In genomic region chr2:151998505-151998899, GRCm38 (mm10) we compare ENCODE assay signal across 17 mouse cellular contexts. TPM values are rescaled to one million over a fixed set of nuclear protein-coding genes. Genes with fewer than 3 reads are reported as not detected.
DNase-seq lines count a peak whose midpoint lies in the region; ATAC-seq lines count a peak whose summit lies in the region.
"Had no signal": no experiment of that assay in that cellular context is flagged by ENCODE, and none has a peak within 500 bp of the region (broad histone marks: within the 10 kb centered on the region; RNA-seq: fewer than 3 reads in every experiment).

No protein-coding gene starts in this region.

- peaks cover 34% of the 10 kb centered on the region for H3K4me1 ChIP-seq in kidney, embryonic 16.5 days (ENCODE audit: insufficient read depth, low read length)
- H3K4me1 ChIP-seq in hindbrain, embryonic 10.5 days (replicated peaks): peaks cover 47% of the 10 kb centered on the region

- 76% methylated on average over 9 of the region's 9 CpGs for WGBS in kidney, embryonic 16.5 days
- 71% methylated on average over 9 of the region's 9 CpGs for WGBS in hindbrain, embryonic 10.5 days

- no peak overlapping the region for H3K4me2 ChIP-seq in kidney, embryonic 16.5 days (replicated peaks; ENCODE audit: low read depth, low read length)
- H3K4me2 ChIP-seq: forebrain, embryonic 13.5 days; heart, embryonic 11.5 days; midbrain, embryonic 13.5 days had no signal

- DNase-seq in adrenal gland, adult (ENCODE audit: inconsistent age in 2 of 2, low spot score in 1 of 2): peak; percentile 57 to 89
- DNase-seq in adrenal gland, adult 18-20 months (ENCODE audit: low spot score in 2 of 2): no peak
- DNase-seq in kidney, adult 9 months: peak; percentile 66
- peak; percentile 23 for DNase-seq in ZHBTc4 (ENCODE audit: low read depth, low spot score)
- peak; percentile 54 to 70 for DNase-seq in kidney, postnatal 36 days
- DNase-seq in hindbrain, embryonic 10.5 days (ENCODE audit: low spot score): no peak
- no peak for DNase-seq in cerebellum, adult 18-20 months
- DNase-seq: cerebellum, adult 11 months; cerebellum, postnatal 36 days; right cerebral cortex, postnatal 25 days; thymus, postnatal 14 days had no signal

- no peak overlapping the region for H3K4me3 ChIP-seq in kidney, embryonic 16.5 days (ENCODE audit: low read length)
- H3K4me3 ChIP-seq in hindbrain, embryonic 10.5 days: no peak overlapping the region
- H3K4me3 ChIP-seq: forebrain, embryonic 13.5 days; midbrain, embryonic 13.5 days had no signal

- no peak overlapping the region for H3K27ac ChIP-seq in kidney, embryonic 16.5 days (ENCODE audit: low read length)
- H3K27ac ChIP-seq in hindbrain, embryonic 10.5 days: no peak overlapping the region
- H3K27ac ChIP-seq: forebrain, embryonic 13.5 days; midbrain, embryonic 13.5 days; stomach, postnatal 0 days had no signal

- peaks cover 28% of the 10 kb centered on the region for H3K27me3 ChIP-seq in kidney, embryonic 16.5 days (ENCODE audit: insufficient read depth, low read length)
- peaks cover 90% of the 10 kb centered on the region for H3K27me3 ChIP-seq in hindbrain, embryonic 10.5 days (ENCODE audit: insufficient read depth, poor library complexity, severe bottlenecking)

- no peak overlapping the region for H3K9ac ChIP-seq in kidney, embryonic 16.5 days (replicated peaks; ENCODE audit: low read length)
- H3K9ac ChIP-seq: forebrain, embryonic 13.5 days; midbrain, embryonic 13.5 days had no signal

- no peaks in the 10 kb centered on the region for H3K9me3 ChIP-seq in kidney, embryonic 16.5 days (ENCODE audit: low read length)
- no peaks in the 10 kb centered on the region for H3K9me3 ChIP-seq in hindbrain, embryonic 10.5 days
- H3K9me3 ChIP-seq: forebrain, embryonic 13.5 days; midbrain, embryonic 13.5 days had no signal

- no peak for ATAC-seq in kidney, embryonic 16.5 days (ENCODE audit: low FRiP score, low TSS enrichment)
- ATAC-seq: CD4-positive, CD25-positive, alpha-beta regulatory T cell, adult 4 months; forebrain, embryonic 13.5 days; midbrain, embryonic 13.5 days had no signal

- H3K36me3 ChIP-seq in kidney, embryonic 16.5 days (ENCODE audit: insufficient read depth, low read length): no peaks in the 10 kb centered on the region
- no peaks in the 10 kb centered on the region for H3K36me3 ChIP-seq in hindbrain, embryonic 10.5 days
- H3K36me3 ChIP-seq: midbrain, embryonic 13.5 days had no signal

RNA-seq across cellular contexts. Expression of gene Slc52a3, which starts 2.2 kb away (rescaled TPM):
- total RNA-seq in adrenal gland, adult 18-20 months (2021): 1 to 10 TPM; 3.9 to 5.6 TPM
- 25.2 and 28.2 TPM in 2 replicates for polyA plus RNA-seq in kidney, embryonic 16.5 days (2015; fragmentation: Nextera tagmentation; extraction: Ambion mirVana)
- polyA plus RNA-seq in hindbrain, embryonic 10.5 days (2016; fragmentation: Nextera tagmentation; extraction: Ambion mirVana): 0.90 and 1.3 TPM in 2 replicates

RNA-seq across cellular contexts. Expression of gene Fam110a, which starts 18.5 kb away (rescaled TPM):
- total RNA-seq in adrenal gland, adult 18-20 months (2021): 10 to 100 TPM in 1 of 2 experiments, 1 to 10 TPM in 1; 6.6 to 10.3 TPM
- polyA plus RNA-seq in kidney, embryonic 16.5 days (2015; fragmentation: Nextera tagmentation; extraction: Ambion mirVana): 32.1 and 34.9 TPM in 2 replicates
- polyA plus RNA-seq in hindbrain, embryonic 10.5 days (2016; fragmentation: Nextera tagmentation; extraction: Ambion mirVana): 99.4 and 149 TPM in 2 replicates

Comparison
In these comparisons a context has a peak if more than half of its experiments do, and no peak if none do; other contexts are left out.
1. DNase-seq: peak in adrenal gland, adult (2 of 2), kidney, adult 9 months (single experiment), ZHBTc4 (single experiment) and kidney, postnatal 36 days (2 of 2); none in adrenal gland, adult 18-20 months (0 of 2), hindbrain, embryonic 10.5 days (single experiment) and cerebellum, adult 18-20 months (0 of 2).
2. RNA of gene Slc52a3, which starts 2.2 kb away (polyA plus RNA-seq): 25.2 to 28.2 TPM in kidney, embryonic 16.5 days; 0.90 to 1.3 TPM in hindbrain, embryonic 10.5 days; every median in the first group is over 10 times any median in the second.